Mouse (Mus musculus): ENCODE data around the gene Pogz.

GRCm38 (mm10) chr3:94835396-94835795 lies 2.0 kb upstream of the Pogz start:
- no peak for TF ChIP-seq CTCF (IDR thresholded peaks at IDR 0.05; ENCODE audit: insufficient read depth, low read length)
- TF ChIP-seq POLR2A (IDR thresholded peaks at IDR 0.05; ENCODE audit: borderline replicate concordance, extremely low read depth, low read depth, low read length): no peak

All from lung, adult 2 months (tissue).